Mouse (Mus musculus): ENCODE data around the gene Arhgef15. TPM values are rescaled to one million over a fixed set of nuclear protein-coding genes. Genes with fewer than 3 reads are reported as not detected.
"Not testable (repeated sequence)": the region's sequence is repeated elsewhere in the genome, so short reads cannot be mapped to it uniquely, and the experiment has no call there.

Arhgef15 gene
- polyA plus RNA-seq, 1 experiment from 2014 or later = 19.6 TPM

DNA sequence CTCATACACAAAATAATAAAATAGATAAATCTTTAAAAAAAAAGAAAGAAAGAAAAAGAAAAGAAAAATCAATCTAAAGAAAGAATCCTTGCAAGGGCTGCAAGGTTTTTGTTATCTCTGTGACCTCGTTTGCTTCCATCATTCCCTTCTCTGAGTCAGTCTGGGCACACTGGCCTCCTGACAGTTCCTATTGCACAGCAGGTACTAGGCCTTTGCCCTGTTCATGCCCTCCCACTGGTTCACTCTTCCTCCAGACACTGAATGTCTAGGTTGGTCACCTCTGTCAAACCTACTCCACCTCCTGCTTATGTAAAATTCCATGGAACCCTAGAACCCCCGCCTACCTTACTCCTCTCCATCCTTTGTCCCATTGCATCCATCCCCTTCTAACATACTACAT, 12.0 kb downstream of the Arhgef15 start:
- 84% methylated on average over 2 of the region's 2 CpGs for WGBS
- Histone ChIP-seq H3K36me3 (peaks cover 13% of the 10 kb centered on the region; the same call in 1 of the 2 replicates), H3K9ac (no peak overlapping the region), H3K27ac (no peak overlapping the region), H3K4me3 (replicated peaks) (no peak overlapping the region), H3K4me1 (peaks cover 25% of the 10 kb centered on the region), H3K4me2 (no peak overlapping the region), H3K9me3 (replicated peaks) (no peaks in the 10 kb centered on the region), H3K27me3 (peaks cover 21% of the 10 kb centered on the region)
- ATAC-seq (replicated peaks; ENCODE audit: low FRiP score) = no peak

DNA sequence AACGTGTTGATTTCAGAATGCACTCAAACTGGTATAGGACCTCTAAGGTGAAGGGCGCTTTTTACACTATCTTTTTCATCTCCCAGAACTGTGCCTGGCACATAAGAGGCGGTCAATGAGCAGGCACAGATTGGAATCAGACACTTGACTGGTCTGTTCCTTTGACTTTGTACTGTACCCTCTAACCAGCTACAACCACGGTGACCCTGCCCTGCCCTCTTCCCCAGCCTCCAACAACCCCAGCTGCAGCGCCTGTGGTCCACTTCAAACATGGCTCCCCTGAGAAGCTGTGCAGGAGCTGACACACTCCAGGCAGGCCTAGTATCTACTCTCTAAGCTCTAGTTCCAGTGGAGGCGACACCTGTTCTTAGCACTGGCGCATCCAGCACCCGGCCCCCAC, 14.5 kb downstream of the Arhgef15 start:
- ATAC-seq (replicated peaks; ENCODE audit: low FRiP score) = no peak
- H3K27me3 ChIP-seq = peaks cover 16% of the 10 kb centered on the region
- 78% methylated on average over 8 of the region's 8 CpGs for WGBS
- no peak overlapping the region; the same call in 1 of the 2 replicates for H3K27ac ChIP-seq
- no peak overlapping the region for H3K4me2 ChIP-seq
- H3K9me3 ChIP-seq (replicated peaks) = no peaks in the 10 kb centered on the region
- no peak overlapping the region for H3K4me3 ChIP-seq (replicated peaks)
- peaks cover 13% of the 10 kb centered on the region; the same call in 1 of the 2 replicates for H3K36me3 ChIP-seq
- peaks cover 28% of the 10 kb centered on the region for H3K4me1 ChIP-seq
- H3K9ac ChIP-seq = no peak overlapping the region

DNA sequence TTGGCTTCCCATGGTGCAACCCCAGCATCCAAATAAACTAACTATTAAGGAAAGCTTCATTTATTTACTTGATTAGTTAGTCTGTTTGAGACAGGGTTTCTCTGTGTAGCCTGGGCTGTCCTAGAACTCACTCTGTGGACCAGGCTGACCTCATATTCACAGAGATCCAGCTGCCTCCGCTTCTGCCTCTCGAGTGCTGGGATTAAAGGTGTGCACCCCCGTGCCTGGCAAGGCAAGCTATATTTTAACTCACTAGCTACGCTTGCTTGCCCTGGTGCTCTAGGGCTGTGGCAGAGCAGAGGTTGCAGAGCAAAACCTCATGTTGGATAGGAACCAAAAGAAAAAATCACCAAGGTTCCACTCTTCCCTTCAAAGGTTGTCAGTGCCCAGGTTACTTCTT, 16.8 kb downstream of the Arhgef15 start:
- no peaks in the 10 kb centered on the region for H3K9me3 ChIP-seq (replicated peaks)
- H3K4me3 ChIP-seq (replicated peaks) = peak overlapping the region; percentile 50
- H3K27ac ChIP-seq = peak overlapping the region; percentile 85
- 35% methylated on average over 4 of the region's 4 CpGs for WGBS
- H3K4me1 ChIP-seq = peaks cover 16% of the 10 kb centered on the region; the same call in 1 of the 2 replicates
- H3K27me3 ChIP-seq = no peaks in the 10 kb centered on the region
- peaks cover 13% of the 10 kb centered on the region; the same call in 1 of the 2 replicates for H3K36me3 ChIP-seq
- ATAC-seq (replicated peaks; ENCODE audit: low FRiP score) = 0 out of 2 replicates have a peak, but pooled peaks have one; percentile 42
- peak overlapping the region; percentile 59 for H3K4me2 ChIP-seq
- H3K9ac ChIP-seq = peak overlapping the region; percentile 39

DNA sequence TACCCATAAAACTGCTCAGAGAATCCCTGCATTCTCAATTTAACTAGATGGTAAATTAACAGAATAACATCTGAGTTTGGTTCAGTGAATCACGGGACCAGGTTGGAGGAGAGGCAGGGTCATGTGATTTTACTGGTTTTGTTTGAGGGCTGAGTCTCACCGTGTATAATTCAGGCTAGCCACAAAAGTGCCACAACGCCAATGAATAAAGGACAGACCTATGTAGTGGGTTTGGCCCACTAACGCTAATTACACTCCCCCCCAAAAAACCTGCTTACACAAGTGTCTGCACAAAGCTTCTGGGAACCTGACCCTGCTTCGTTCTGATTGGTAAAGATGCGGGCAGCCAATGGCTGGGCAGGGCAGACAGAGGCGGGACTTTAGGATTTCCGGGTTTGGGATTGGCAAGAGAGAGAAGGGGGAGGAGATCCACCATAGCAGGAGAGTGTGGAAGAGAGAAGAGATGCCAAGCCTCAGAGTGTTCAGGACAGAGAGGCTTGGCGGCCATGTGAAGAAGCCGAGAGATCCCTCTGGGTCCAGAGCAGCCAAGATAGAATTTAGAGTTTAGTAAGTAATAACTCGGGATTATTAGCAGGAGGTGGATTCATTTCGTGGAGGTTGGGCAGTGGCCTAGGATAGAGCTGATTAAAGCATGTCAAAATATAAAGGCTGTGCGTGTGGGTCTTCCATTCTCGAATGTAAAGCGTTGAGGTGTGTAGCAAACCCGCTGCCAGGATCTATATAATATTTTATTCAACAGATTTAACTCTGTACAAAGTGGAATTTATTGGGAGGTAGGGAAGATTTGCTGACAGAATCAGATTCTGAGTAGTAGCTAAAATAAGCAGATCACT, 17.6 kb downstream of the Arhgef15 start:
- peak overlapping the region; percentile 39 for H3K9ac ChIP-seq
- 2% methylated on average over 16 of the region's 16 CpGs for WGBS
- H3K36me3 ChIP-seq = peaks cover 11% of the 10 kb centered on the region; the same call in 1 of the 2 replicates
- peaks cover 16% of the 10 kb centered on the region; the same call in 1 of the 2 replicates for H3K4me1 ChIP-seq
- H3K9me3 ChIP-seq (replicated peaks) = no peaks in the 10 kb centered on the region
- ATAC-seq (replicated peaks; ENCODE audit: low FRiP score) = peak; percentile 98
- H3K27ac ChIP-seq = peak overlapping the region; percentile 85
- H3K4me3 ChIP-seq (replicated peaks) = peak overlapping the region; percentile 50
- no peaks in the 10 kb centered on the region for H3K27me3 ChIP-seq
- H3K4me2 ChIP-seq = peak overlapping the region; percentile 59

DNA sequence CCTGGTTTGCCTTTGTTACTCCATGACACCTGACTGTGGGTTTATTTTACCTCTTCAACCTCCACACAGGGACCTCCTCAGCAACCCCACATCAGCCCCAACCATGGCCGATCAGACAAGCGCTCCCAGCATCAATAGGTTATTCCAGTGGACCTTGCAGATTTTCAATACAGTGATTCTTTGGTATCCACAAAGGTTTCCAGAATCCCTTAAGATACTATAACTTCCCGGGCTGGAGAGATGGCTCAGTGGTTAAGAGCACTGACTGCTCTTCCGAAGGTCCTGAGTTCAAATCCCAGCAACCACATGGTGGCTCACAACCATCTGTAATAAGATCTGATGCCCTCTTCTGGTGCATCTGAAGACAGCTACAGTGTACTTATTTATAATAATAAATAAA, 20.3 kb downstream of the Arhgef15 start:
- H3K4me3 ChIP-seq (replicated peaks); H3K4me2 ChIP-seq; H3K4me1 ChIP-seq; H3K9ac ChIP-seq; H3K9me3 ChIP-seq (replicated peaks); H3K27me3 ChIP-seq; ATAC-seq (replicated peaks; ENCODE audit: low FRiP score); H3K36me3 ChIP-seq; H3K27ac ChIP-seq: not testable (repeated sequence)
- 90% methylated on average over 4 of the region's 4 CpGs for WGBS

DNA sequence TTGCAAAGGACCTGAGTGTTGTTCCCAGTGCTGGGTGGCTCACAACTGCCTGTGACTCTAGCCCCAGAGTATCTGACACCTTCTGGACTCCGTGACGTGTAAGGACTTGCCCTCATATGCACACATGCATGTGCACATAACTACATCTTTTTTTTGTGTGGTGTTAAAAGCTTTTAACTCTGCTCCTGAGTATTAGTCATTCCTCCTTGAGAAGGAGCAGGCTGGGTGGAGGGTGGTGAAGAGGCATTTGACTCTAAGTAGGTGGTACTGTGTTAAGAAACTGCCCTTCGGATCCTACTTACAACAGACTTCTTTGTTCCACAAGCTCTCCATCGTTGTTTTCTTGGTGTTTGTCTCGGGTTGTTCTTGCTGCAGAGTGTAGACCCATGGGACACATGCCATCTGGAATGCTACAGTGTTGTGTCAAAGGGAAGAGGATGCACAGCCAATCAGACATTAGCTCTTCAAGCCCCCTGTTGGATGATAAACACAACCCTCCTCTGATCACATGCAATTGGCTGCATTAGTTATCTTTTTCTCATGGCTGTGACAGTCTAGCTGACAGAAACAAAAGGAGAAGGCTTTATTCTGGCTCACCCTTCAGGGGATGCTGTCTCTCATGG, 23.3 kb downstream of the Arhgef15 start:
- H3K27ac ChIP-seq = no peak overlapping the region

DNA sequence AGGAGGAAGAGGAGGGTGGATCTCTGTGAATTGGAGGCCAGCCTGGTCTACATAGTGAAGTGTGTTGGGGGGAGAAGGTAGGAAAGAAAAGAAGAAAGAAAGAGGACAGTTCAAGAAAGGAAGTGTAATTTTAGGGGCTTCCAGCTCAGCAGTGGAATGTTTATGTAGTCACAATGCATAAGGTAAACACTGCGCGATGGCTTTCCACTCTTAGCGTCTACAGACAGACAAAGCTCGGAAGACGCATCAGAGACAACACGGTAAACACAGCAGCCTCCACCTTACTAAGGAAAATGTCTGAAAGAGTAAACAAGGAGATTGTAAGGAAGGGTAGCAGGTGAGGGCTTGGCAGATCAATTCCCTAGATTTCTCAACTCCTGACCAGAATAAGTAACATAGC, 27.3 kb downstream of the Arhgef15 start:
- no peaks in the 10 kb centered on the region for H3K9me3 ChIP-seq (replicated peaks)
- H3K27ac ChIP-seq = no peak overlapping the region
- no peaks in the 10 kb centered on the region for H3K4me1 ChIP-seq
- ATAC-seq (replicated peaks; ENCODE audit: low FRiP score) = no peak
- WGBS = 84% methylated on average over 6 of the region's 6 CpGs
- H3K9ac ChIP-seq = no peak overlapping the region
- H3K4me3 ChIP-seq (replicated peaks) = no peak overlapping the region
- no peaks in the 10 kb centered on the region for H3K36me3 ChIP-seq
- no peak overlapping the region for H3K4me2 ChIP-seq
- no peaks in the 10 kb centered on the region for H3K27me3 ChIP-seq

More for the DNA sequence above, 23.3 kb downstream of the Arhgef15 start:
- H3K4me1 ChIP-seq = 0 out of 2 replicates have a peak, but pooled peaks cover under 1% of the 10 kb centered on the region
- no peak overlapping the region for H3K4me2 ChIP-seq
- no peaks in the 10 kb centered on the region for H3K9me3 ChIP-seq (replicated peaks)
- no peak overlapping the region for H3K9ac ChIP-seq
- H3K4me3 ChIP-seq (replicated peaks) = no peak overlapping the region
- no peaks in the 10 kb centered on the region for H3K27me3 ChIP-seq
- H3K36me3 ChIP-seq = no peaks in the 10 kb centered on the region
- WGBS = 80% methylated on average over 5 of the region's 5 CpGs
- ATAC-seq (replicated peaks; ENCODE audit: low FRiP score) = no peak

DNA sequence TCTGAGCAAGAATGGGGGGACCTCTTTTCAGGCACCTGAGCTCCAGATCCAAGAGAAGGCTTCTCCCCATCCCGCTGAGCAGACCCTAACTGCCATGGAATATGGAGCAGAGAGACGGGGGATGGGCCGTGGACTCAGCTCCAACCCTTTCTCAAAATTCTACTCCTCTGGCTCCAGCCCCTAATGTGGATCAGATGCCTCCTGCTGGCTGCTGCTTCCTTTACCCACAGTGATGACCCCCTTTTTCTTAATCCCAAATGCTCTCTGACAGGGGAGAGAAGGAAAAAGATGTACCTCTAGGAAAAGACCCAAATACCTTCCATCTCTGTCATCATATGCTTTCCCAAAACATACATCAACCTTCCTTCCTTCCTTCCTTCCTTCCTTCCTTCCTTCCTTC, 30.3 kb downstream of the Arhgef15 start, which contains the start of gene Odf4:
Gene Odf4, minus strand, starts transcription at position 101 of the 400 bp plus-strand sequence.
- H3K4me1 ChIP-seq = peaks cover 8% of the 10 kb centered on the region
- H3K4me3 ChIP-seq (replicated peaks) = no peak within 1 kb of the TSS
- H3K9ac ChIP-seq = no peak within 1 kb of the TSS
- no peak within 1 kb of the TSS for H3K4me2 ChIP-seq
- no peaks in the 10 kb centered on the region for H3K36me3 ChIP-seq
- no peaks in the 10 kb centered on the region for H3K9me3 ChIP-seq (replicated peaks)
- H3K27me3 ChIP-seq = no peaks in the 10 kb centered on the region
- ATAC-seq (replicated peaks; ENCODE audit: low FRiP score) = no peak
- no peak within 1 kb of the TSS for H3K27ac ChIP-seq
- 71% methylated on average over 3 of the region's 3 CpGs for WGBS

DNA sequence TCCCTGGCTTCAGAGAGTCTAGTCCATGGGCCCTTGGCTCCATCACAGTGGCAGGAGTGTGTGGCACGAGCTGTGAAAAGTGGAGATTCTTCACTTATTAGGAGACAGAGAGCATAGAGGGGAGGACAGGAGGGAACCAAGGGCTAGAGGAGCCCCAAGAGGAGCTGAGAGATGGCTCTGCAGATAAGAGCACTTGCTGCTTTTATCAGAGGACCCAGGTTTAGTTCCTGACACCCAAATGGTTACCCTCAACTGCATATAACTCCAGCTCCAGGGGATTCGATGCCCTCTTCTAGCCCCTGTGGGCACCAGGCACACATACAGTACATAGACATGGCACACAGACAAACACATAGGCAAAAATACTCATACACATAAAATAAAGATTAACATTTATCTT, 32.5 kb downstream of the Arhgef15 start:
- Histone ChIP-seq H3K36me3 (no peaks in the 10 kb centered on the region), H3K4me2 (no peak overlapping the region), H3K4me1 (peaks cover 14% of the 10 kb centered on the region), H3K9me3 (replicated peaks) (no peaks in the 10 kb centered on the region), H3K9ac (no peak overlapping the region), H3K4me3 (replicated peaks) (no peak overlapping the region), H3K27me3 (no peaks in the 10 kb centered on the region), H3K27ac (no peak overlapping the region)
- no peak for ATAC-seq (replicated peaks; ENCODE audit: low FRiP score)
- WGBS = 83% methylated on average over 2 of the region's 2 CpGs

DNA sequence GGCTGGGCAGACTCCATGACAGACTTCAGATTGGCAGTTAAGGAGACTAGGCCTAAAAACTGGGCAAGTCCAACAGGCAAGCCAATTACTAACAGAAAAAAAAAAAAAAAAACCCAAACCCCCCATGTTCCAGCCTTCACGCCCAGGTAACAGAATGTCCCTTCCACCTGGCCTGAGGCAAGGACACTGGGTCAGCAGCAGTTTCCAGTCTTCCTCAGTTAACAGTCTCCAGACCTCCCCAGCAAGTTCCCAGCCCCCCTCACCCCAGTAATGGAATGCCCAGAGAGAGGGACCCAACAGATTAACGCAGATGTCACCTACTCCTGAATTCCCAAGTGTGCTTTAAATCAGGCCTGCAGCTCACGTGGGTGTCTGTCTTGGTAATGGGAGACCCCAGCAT, 34.1 kb downstream of the Arhgef15 start:
- H3K9me3 ChIP-seq (replicated peaks) = no peaks in the 10 kb centered on the region
- no peak for ATAC-seq (replicated peaks; ENCODE audit: low FRiP score)
- no peak overlapping the region for H3K9ac ChIP-seq
- no peaks in the 10 kb centered on the region for H3K27me3 ChIP-seq
- no peak overlapping the region for H3K4me3 ChIP-seq (replicated peaks)
- H3K4me2 ChIP-seq = no peak overlapping the region
- 67% methylated on average over 3 of the region's 3 CpGs for WGBS
- H3K4me1 ChIP-seq = peaks cover 14% of the 10 kb centered on the region
- no peak overlapping the region for H3K27ac ChIP-seq
- no peaks in the 10 kb centered on the region for H3K36me3 ChIP-seq

DNA sequence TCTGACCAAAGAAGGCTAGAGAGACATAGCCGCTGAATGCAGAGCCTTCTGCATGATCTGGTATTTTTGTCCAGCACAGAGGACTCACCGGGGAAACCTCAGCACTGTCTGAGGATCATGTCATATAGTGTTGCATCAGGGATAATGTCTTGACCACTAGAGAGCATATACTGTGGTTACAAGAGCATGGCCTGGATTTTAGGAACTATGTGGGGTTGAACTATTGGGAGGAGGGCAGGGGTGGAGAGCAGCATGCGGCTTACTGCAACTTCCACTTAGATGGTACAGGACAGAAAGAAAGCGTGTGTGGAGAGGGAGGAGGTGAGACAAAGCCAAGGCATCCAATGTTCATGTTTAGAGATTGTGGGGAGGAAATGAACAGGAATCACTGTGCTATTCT, 42.7 kb downstream of the Arhgef15 start:
- H3K4me1 ChIP-seq = peaks cover 29% of the 10 kb centered on the region
- 91% methylated on average over 4 of the region's 4 CpGs for WGBS
- no peaks in the 10 kb centered on the region for H3K36me3 ChIP-seq
- no peak overlapping the region for H3K27ac ChIP-seq
- no peak overlapping the region for H3K4me2 ChIP-seq
- ATAC-seq (replicated peaks; ENCODE audit: low FRiP score) = no peak
- no peaks in the 10 kb centered on the region for H3K27me3 ChIP-seq
- no peak overlapping the region for H3K4me3 ChIP-seq (replicated peaks)
- no peaks in the 10 kb centered on the region for H3K9me3 ChIP-seq (replicated peaks)
- H3K9ac ChIP-seq = no peak overlapping the region

DNA sequence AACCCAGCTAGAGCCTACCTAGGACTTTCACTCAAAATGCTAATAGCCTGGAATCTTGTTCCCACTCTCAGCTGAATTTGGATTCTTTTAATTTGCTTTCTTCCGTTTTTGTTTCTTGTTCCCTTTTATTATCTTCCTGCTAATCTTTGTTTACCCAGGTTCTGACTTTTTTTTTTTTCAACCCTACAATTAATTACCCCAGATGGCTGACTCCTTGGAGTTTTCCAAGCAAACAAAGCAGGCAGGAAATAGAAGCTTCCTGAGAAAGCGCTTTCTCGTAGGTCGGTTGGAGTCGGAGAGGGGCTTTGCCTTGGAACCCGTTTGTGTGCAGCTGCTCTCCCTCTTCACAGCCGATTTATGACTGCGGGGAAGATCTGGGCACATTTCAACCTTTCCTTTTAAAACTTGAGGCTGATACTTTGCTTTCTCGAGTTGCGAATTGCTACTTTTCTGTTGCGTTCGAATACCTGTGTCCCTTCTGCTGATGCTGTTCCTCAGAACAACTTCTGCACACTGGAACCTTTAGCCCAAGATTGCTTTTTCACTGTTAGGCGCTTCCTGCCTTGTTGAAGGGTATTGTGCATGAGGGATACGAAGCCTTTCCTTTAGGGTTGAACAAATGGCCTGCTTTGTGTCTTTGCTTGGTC, 45.6 kb downstream of the Arhgef15 start:
- H3K27ac ChIP-seq = peak overlapping the region; percentile 94
- H3K36me3 ChIP-seq = peaks cover 9% of the 10 kb centered on the region
- no peaks in the 10 kb centered on the region for H3K27me3 ChIP-seq
- no peaks in the 10 kb centered on the region for H3K9me3 ChIP-seq (replicated peaks)
- 14% methylated on average over 14 of the region's 14 CpGs for WGBS
- H3K4me2 ChIP-seq = peak overlapping the region; percentile 40
- H3K4me3 ChIP-seq (replicated peaks) = peak overlapping the region; percentile 17; the same call in 1 of the 2 replicates
- H3K9ac ChIP-seq = no peak overlapping the region
- peaks cover 31% of the 10 kb centered on the region for H3K4me1 ChIP-seq
- no peak for ATAC-seq (replicated peaks; ENCODE audit: low FRiP score)

Measured in kidney, embryonic 15.5 days (tissue).